ENCODE assay signal across 10 mouse cellular contexts in genomic region chr7:142537181-142537580, GRCm38 (mm10). TPM values are rescaled to one million over a fixed set of nuclear protein-coding genes. Genes with fewer than 3 reads are reported as not detected.
A peak's percentile ranks its signal among the peaks of the same experiment; 100 is the strongest.
DNase-seq lines count a peak whose midpoint lies in the region; ATAC-seq lines count a peak whose summit lies in the region.
"Had no signal": no experiment of that assay in that cellular context is flagged by ENCODE, and none has a peak within 500 bp of the region (broad histone marks: within the 10 kb centered on the region; RNA-seq: fewer than 3 reads in every experiment).

No protein-coding gene starts in this region.

- H3K4me2 ChIP-seq in hindbrain, embryonic 12.5 days (replicated peaks) = no peak overlapping the region
- H3K4me2 ChIP-seq in hindbrain, embryonic 13.5 days = no peak overlapping the region
- no peak overlapping the region for H3K4me2 ChIP-seq in embryonic facial prominence, embryonic 13.5 days
- H3K4me2 ChIP-seq in liver, embryonic 13.5 days = no peak overlapping the region

- no peak overlapping the region for H3K9ac ChIP-seq in hindbrain, embryonic 12.5 days
- H3K9ac ChIP-seq in hindbrain, embryonic 13.5 days = no peak overlapping the region
- 0 out of 2 replicates have a peak overlapping the region, but pooled peaks have one; percentile 23 for H3K9ac ChIP-seq in embryonic facial prominence, embryonic 13.5 days
- H3K9ac ChIP-seq in liver, embryonic 13.5 days = no peak overlapping the region

- 0 out of 2 replicates have a peak, but pooled peaks cover 17% of the 10 kb centered on the region for H3K36me3 ChIP-seq in hindbrain, embryonic 12.5 days
- H3K36me3 ChIP-seq in hindbrain, embryonic 13.5 days = peaks cover 27% of the 10 kb centered on the region
- H3K36me3 ChIP-seq in embryonic facial prominence, embryonic 10.5 days (replicated peaks) = peaks cover 37% of the 10 kb centered on the region
- peaks cover 23% of the 10 kb centered on the region for H3K36me3 ChIP-seq in embryonic facial prominence, embryonic 13.5 days
- H3K36me3 ChIP-seq in liver, embryonic 13.5 days = peaks cover 43% of the 10 kb centered on the region

- peak; percentile 62 for DNase-seq in embryonic facial prominence, embryonic 10.5 days (ENCODE audit: low spot score)
- no peak for DNase-seq in liver, embryonic 13.5 days
- no peak for DNase-seq in adrenal gland, postnatal 14 days
- no peak for DNase-seq in cerebellum, postnatal 10 days
- DNase-seq: kidney, adult 11 months had no signal

- no peaks in the 10 kb centered on the region for H3K9me3 ChIP-seq in hindbrain, embryonic 12.5 days (replicated peaks)
- H3K9me3 ChIP-seq in hindbrain, embryonic 13.5 days = no peaks in the 10 kb centered on the region
- H3K9me3 ChIP-seq in embryonic facial prominence, embryonic 10.5 days = no peaks in the 10 kb centered on the region
- H3K9me3 ChIP-seq in embryonic facial prominence, embryonic 13.5 days = no peaks in the 10 kb centered on the region
- no peaks in the 10 kb centered on the region for H3K9me3 ChIP-seq in liver, embryonic 13.5 days (replicated peaks)

- H3K27me3 ChIP-seq in hindbrain, embryonic 12.5 days = no peaks in the 10 kb centered on the region
- H3K27me3 ChIP-seq in hindbrain, embryonic 13.5 days = no peaks in the 10 kb centered on the region
- H3K27me3 ChIP-seq in embryonic facial prominence, embryonic 10.5 days (replicated peaks; ENCODE audit: low read depth, poor library complexity, severe bottlenecking) = no peaks in the 10 kb centered on the region
- H3K27me3 ChIP-seq in embryonic facial prominence, embryonic 13.5 days = no peaks in the 10 kb centered on the region
- H3K27me3 ChIP-seq in liver, embryonic 13.5 days = peaks cover 2% of the 10 kb centered on the region

- 67% methylated on average over 5 of the region's 5 CpGs for WGBS in hindbrain, embryonic 12.5 days
- WGBS in hindbrain, embryonic 13.5 days = 76% methylated on average over 5 of the region's 5 CpGs
- 38% methylated on average over 5 of the region's 5 CpGs for WGBS in embryonic facial prominence, embryonic 10.5 days
- 30% methylated on average over 5 of the region's 5 CpGs for WGBS in embryonic facial prominence, embryonic 13.5 days
- 81% methylated on average over 5 of the region's 5 CpGs for WGBS in liver, embryonic 13.5 days (ENCODE audit: insufficient replicate concordance)

- peaks cover 46% of the 10 kb centered on the region for H3K4me1 ChIP-seq in hindbrain, embryonic 12.5 days
- peaks cover 33% of the 10 kb centered on the region for H3K4me1 ChIP-seq in hindbrain, embryonic 13.5 days (replicated peaks)
- peaks cover 80% of the 10 kb centered on the region for H3K4me1 ChIP-seq in embryonic facial prominence, embryonic 10.5 days
- peaks cover 74% of the 10 kb centered on the region for H3K4me1 ChIP-seq in embryonic facial prominence, embryonic 13.5 days
- H3K4me1 ChIP-seq in liver, embryonic 13.5 days (replicated peaks) = peaks cover 84% of the 10 kb centered on the region

- no peak overlapping the region for H3K4me3 ChIP-seq in hindbrain, embryonic 12.5 days
- H3K4me3 ChIP-seq in hindbrain, embryonic 13.5 days = no peak overlapping the region
- H3K4me3 ChIP-seq in embryonic facial prominence, embryonic 10.5 days = no peak overlapping the region
- no peak overlapping the region for H3K4me3 ChIP-seq in embryonic facial prominence, embryonic 13.5 days
- no peak overlapping the region for H3K4me3 ChIP-seq in liver, embryonic 13.5 days (replicated peaks)

- ATAC-seq in hindbrain, embryonic 12.5 days (ENCODE audit: low FRiP score) = no peak
- ATAC-seq in hindbrain, embryonic 13.5 days (ENCODE audit: low FRiP score) = no peak
- no peak for ATAC-seq in embryonic facial prominence, embryonic 13.5 days (ENCODE audit: insufficient number of reproducible peaks, insufficient read depth, low FRiP score, low TSS enrichment, low read depth)
- ATAC-seq in liver, embryonic 13.5 days (ENCODE audit: low read depth) = no peak
- no peak for ATAC-seq in CD4-positive, CD25-positive, alpha-beta regulatory T cell, adult 4 months

- peak overlapping the region; percentile 85 for H3K27ac ChIP-seq in hindbrain, embryonic 12.5 days
- no peak overlapping the region for H3K27ac ChIP-seq in hindbrain, embryonic 13.5 days
- peak overlapping the region; percentile 93 for H3K27ac ChIP-seq in embryonic facial prominence, embryonic 10.5 days (replicated peaks)
- H3K27ac ChIP-seq in embryonic facial prominence, embryonic 13.5 days = peak overlapping the region; percentile 98
- H3K27ac ChIP-seq in liver, embryonic 13.5 days = peak overlapping the region; percentile 53

RNA-seq across cellular contexts. Expression of gene Mrpl23, which starts 4.7 kb away (rescaled TPM):
- polyA plus RNA-seq in hindbrain, embryonic 12.5 days (2016; fragmentation: Nextera tagmentation; extraction: Ambion mirVana) = 8.4 and 13.4 TPM in 2 replicates
- polyA plus RNA-seq in hindbrain, embryonic 13.5 days (2015; fragmentation: Nextera tagmentation; extraction: Ambion mirVana) = 16.9 and 19.5 TPM in 2 replicates
- polyA plus RNA-seq in embryonic facial prominence, embryonic 10.5 days (2016; fragmentation: Nextera tagmentation; extraction: Ambion mirVana) = 18.1 and 22.4 TPM in 2 replicates
- 36.0 and 36.7 TPM in 2 replicates for polyA plus RNA-seq in embryonic facial prominence, embryonic 13.5 days (2015; fragmentation: Nextera tagmentation; extraction: Ambion mirVana)
- polyA plus RNA-seq in liver, embryonic 13.5 days (2015; fragmentation: Nextera tagmentation; extraction: Ambion mirVana) = 11.3 and 12.2 TPM in 2 replicates
- polyA plus RNA-seq in CD4-positive, CD25-positive, alpha-beta regulatory T cell, adult 4 months (2017; shearing (Covaris generic)) = 1 to 10 TPM; 2.6 to 3.0 TPM
- 13.3 and 17.9 TPM in 2 replicates for total RNA-seq in adrenal gland, postnatal 14 days (2021)

RNA-seq across cellular contexts. Expression of gene Tnnt3, which starts 38.5 kb away (rescaled TPM):
- 1.8 and 5.8 TPM in 2 replicates for polyA plus RNA-seq in hindbrain, embryonic 12.5 days (2016; fragmentation: Nextera tagmentation; extraction: Ambion mirVana)
- 1.1 and 2.5 TPM in 2 replicates for polyA plus RNA-seq in hindbrain, embryonic 13.5 days (2015; fragmentation: Nextera tagmentation; extraction: Ambion mirVana)
- 1.4 and 1.6 TPM in 2 replicates for polyA plus RNA-seq in embryonic facial prominence, embryonic 10.5 days (2016; fragmentation: Nextera tagmentation; extraction: Ambion mirVana)
- polyA plus RNA-seq in embryonic facial prominence, embryonic 13.5 days (2015; fragmentation: Nextera tagmentation; extraction: Ambion mirVana) = 3.8 and 5.8 TPM in 2 replicates
- 1.6 and 2.6 TPM in 2 replicates for polyA plus RNA-seq in liver, embryonic 13.5 days (2015; fragmentation: Nextera tagmentation; extraction: Ambion mirVana)
- polyA plus RNA-seq in CD4-positive, CD25-positive, alpha-beta regulatory T cell, adult 4 months (2017; shearing (Covaris generic)) = 1 to 10 TPM; 2.5 to 5.7 TPM
- 1.1 and 1.8 TPM in 2 replicates for total RNA-seq in adrenal gland, postnatal 14 days (2021)
- polyA plus RNA-seq: liver, adult 2 months had no signal
